Mouse (Mus musculus) embryonic fibroblast, embryonic 13.5 days (primary cell): ENCODE data around the gene Emid1.

Experiments used
- CTCF ChIP-seq: IDR thresholded peaks from 2 replicates; pipeline ENCODE4 v1.5.1; 2011; ENCODE audit warnings: mild to moderate bottlenecking, control low read depth, low read length, moderate library complexity, borderline replicate concordance; ENCODE audit not compliant: insufficient read depth
- POLR2A ChIP-seq: IDR thresholded peaks from 2 replicates; pipeline ENCODE4 v1.6.1; 2011; ENCODE audit warnings: low read depth, mild to moderate bottlenecking, control low read depth, low read length, moderate library complexity

GRCm38 (mm10) chr11:5184250-5184649, 32.2 kb upstream of the Emid1 start:
- no peak for TF ChIP-seq POLR2A
- no peak for TF ChIP-seq CTCF
